Mouse (Mus musculus) spleen, adult 2 months (tissue): Measurements from ENCODE around the gene Cp. TPM values are rescaled to one million over a fixed set of nuclear protein-coding genes. Genes with fewer than 3 reads are reported as not detected.
"Not testable (repeated sequence)": the region's sequence is repeated elsewhere in the genome, so short reads cannot be mapped to it uniquely, and the experiment has no call there.

ENCODE experiments used
- DNase-seq, 2 experiments: peaks; one replicate each; pipeline versions ENCODE4 v3.0.0 to v3.0.0-alpha.2; 2012 to 2021; ENCODE audit warnings: low spot score in 2 of 2, low read depth in 1 of 2
- H3K27ac ChIP-seq: fragments of 200-500 bp; 2 replicates; pipeline ENCODE4 v1.5.1; 2012; ENCODE audit warnings: low read length, inconsistent platforms; ENCODE audit not compliant: insufficient read depth
- H3K27me3 ChIP-seq: fragments of 200-500 bp; 2 replicates; pipeline ENCODE4 v1.6.1; 2012; ENCODE audit warnings: mild to moderate bottlenecking, moderate library complexity, low read length, inconsistent platforms; ENCODE audit not compliant: control insufficient read depth, insufficient read depth
- H3K36me3 ChIP-seq: fragments of 200-500 bp; 2 replicates; pipeline ENCODE4 v1.6.1; 2012; ENCODE audit warnings: mild to moderate bottlenecking, low read length, inconsistent platforms; ENCODE audit not compliant: control insufficient read depth, insufficient read depth
- H3K4me1 ChIP-seq: fragments of 200-500 bp; 2 replicates; pipeline ENCODE4 v1.6.1; 2011; ENCODE audit warnings: inconsistent platforms; ENCODE audit not compliant: control insufficient read depth, insufficient read depth, insufficient read length
- H3K4me3 ChIP-seq: fragments of 200-500 bp; 2 replicates; pipeline ENCODE4 v1.5.1; 2011; ENCODE audit warnings: mild to moderate bottlenecking, inconsistent platforms; ENCODE audit not compliant: insufficient read depth, insufficient read length; ENCODE audit errors: extremely low read depth
- CTCF ChIP-seq: fragments of 200-500 bp; IDR thresholded peaks from 2 replicates; pipeline ENCODE4 v1.5.1; 2011; ENCODE audit warnings: mild to moderate bottlenecking, inconsistent platforms; ENCODE audit not compliant: insufficient read depth, insufficient read length, insufficient replicate concordance; ENCODE audit errors: extremely low read depth
- POLR2A ChIP-seq: fragments of 200-500 bp; IDR thresholded peaks from 2 replicates; pipeline ENCODE4 v1.6.1; 2011; ENCODE audit warnings: low read depth, low read length, inconsistent platforms
- WGBS: fragments of 180-500 bp; shearing (Covaris S2); methylation state at CpG from one replicate; pipeline ENCODE4 v1.1.7; 2018; 5-methylcytosine and 5-hydroxymethylcytosine counted together
- polyA plus RNA-seq: library from polyadenylated mRNA; depleted of rRNA; stranded (reverse); fragments of >200 nt; gene quantifications from 2 replicates; pipeline ENCODE4 v1.2.3, GENCODE M21; 2012

The Cp gene
- polyA plus RNA-seq, 1 experiment, result 6.3 TPM

- no peaks in the 10 kb centered on the region for H3K4me1 ChIP-seq
- TF ChIP-seq POLR2A (no peak), CTCF (no peak)
- peaks cover 35% of the 10 kb centered on the region for H3K36me3 ChIP-seq
- no peak overlapping the region for H3K4me3 ChIP-seq
- WGBS, result 63% methylated on average over 8 of the region's 8 CpGs
- H3K27ac ChIP-seq, result no peak overlapping the region
- no peaks in the 10 kb centered on the region for H3K27me3 ChIP-seq
- no peak for DNase-seq
These were observed 47.6 kb downstream of the Cp start for GRCm38 (mm10) chr3:20004422-20004821.

GRCm38 (mm10) chr3:20005611-20006010, 48.8 kb downstream of the Cp start:
- TF ChIP-seq POLR2A (no peak), CTCF (no peak)
- H3K27me3 ChIP-seq, result no peaks in the 10 kb centered on the region
- no peak overlapping the region for H3K27ac ChIP-seq
- no peak overlapping the region for H3K4me3 ChIP-seq
- peaks cover 38% of the 10 kb centered on the region for H3K36me3 ChIP-seq
- DNase-seq, result no peak
- no peaks in the 10 kb centered on the region for H3K4me1 ChIP-seq
- WGBS, result 82% methylated on average over 1 of the region's 1 CpGs

GRCm38 (mm10) chr3:20007275-20007674, 50.4 kb downstream of the Cp start:
- Histone ChIP-seq H3K36me3 (peaks cover 35% of the 10 kb centered on the region), H3K4me3 (no peak overlapping the region), H3K27ac (no peak overlapping the region), H3K27me3 (no peaks in the 10 kb centered on the region), H3K4me1 (no peaks in the 10 kb centered on the region)
- 96% methylated on average over 4 of the region's 4 CpGs for whole genome bisulfite sequencing
- no peak for DNase-seq
- TF ChIP-seq POLR2A (no peak), CTCF (no peak)

- no peak overlapping the region for H3K4me3 ChIP-seq
- DNase-seq, result no peak
- WGBS, result 93% methylated on average over 5 of the region's 5 CpGs
- no peaks in the 10 kb centered on the region for H3K27me3 ChIP-seq
- no peak overlapping the region for H3K27ac ChIP-seq
- no peaks in the 10 kb centered on the region for H3K4me1 ChIP-seq
- TF ChIP-seq CTCF (no peak), POLR2A (no peak)
- peaks cover 36% of the 10 kb centered on the region for H3K36me3 ChIP-seq
These were observed 50.9 kb downstream of the Cp start for GRCm38 (mm10) chr3:20007759-20008158.

- Histone ChIP-seq H3K4me1 (no peaks in the 10 kb centered on the region), H3K4me3 (no peak overlapping the region), H3K27me3 (no peaks in the 10 kb centered on the region), H3K27ac (no peak overlapping the region), H3K36me3 (peaks cover 40% of the 10 kb centered on the region)
- WGBS, result 94% methylated on average over 9 of the region's 9 CpGs
- no peak for DNase-seq
- TF ChIP-seq CTCF (no peak), POLR2A (no peak)
These were observed 53.6 kb downstream of the Cp start for GRCm38 (mm10) chr3:20010464-20010863.

GRCm38 (mm10) chr3:20010905-20011304, 54.1 kb downstream of the Cp start:
- not testable (repeated sequence) for DNase-seq, H3K27me3 ChIP-seq, H3K4me1 ChIP-seq, H3K27ac ChIP-seq, H3K4me3 ChIP-seq
- peaks cover 44% of the 10 kb centered on the region for H3K36me3 ChIP-seq
- 94% methylated on average over 7 of the region's 7 CpGs for WGBS

- H3K27ac ChIP-seq, result no peak overlapping the region
- H3K27me3 ChIP-seq, result no peaks in the 10 kb centered on the region
- TF ChIP-seq CTCF, result no peak
- TF ChIP-seq POLR2A, result no peak
- H3K36me3 ChIP-seq, result peaks cover 46% of the 10 kb centered on the region
- no peaks in the 10 kb centered on the region for H3K4me1 ChIP-seq
- DNase-seq, result no peak
- H3K4me3 ChIP-seq, result no peak overlapping the region
- 100% methylated on average over 2 of the region's 2 CpGs for WGBS
These were observed 57.6 kb downstream of the Cp start for GRCm38 (mm10) chr3:20014454-20014853.

GRCm38 (mm10) chr3:20018076-20018475, 61.2 kb downstream of the Cp start:
- Histone ChIP-seq H3K27ac (no peak overlapping the region; the same call in 1 of the 2 replicates), H3K27me3 (no peaks in the 10 kb centered on the region), H3K4me1 (no peaks in the 10 kb centered on the region), H3K36me3 (peaks cover 40% of the 10 kb centered on the region), H3K4me3 (no peak overlapping the region)
- WGBS, result 87% methylated on average over 8 of the region's 8 CpGs
- TF ChIP-seq POLR2A, result no peak
- no peak for TF ChIP-seq CTCF
- no peak for DNase-seq
